Mouse (Mus musculus): ENCODE results near the gene Bola1. TPM values are rescaled to one million over a fixed set of nuclear protein-coding genes. Genes with fewer than 3 reads are reported as not detected.
"Not testable (repeated sequence)": the region's sequence is repeated elsewhere in the genome, so short reads cannot be mapped to it uniquely, and the experiment has no call there.

Gene Bola1
- polyA plus RNA-seq, 1 experiment from 2014 or later = 62.8 TPM

- 64% methylated on average over 2 of the region's 2 CpGs for WGBS
- Histone ChIP-seq H3K4me1 (peaks cover 24% of the 10 kb centered on the region), H3K9me3 (no peaks in the 10 kb centered on the region), H3K27ac (no peak overlapping the region), H3K36me3 (no peaks in the 10 kb centered on the region), H3K4me3 (no peak overlapping the region), H3K27me3 (ENCODE audit: insufficient read depth, poor library complexity, severe bottlenecking) (no peaks in the 10 kb centered on the region)
- no peak for DNase-seq (ENCODE audit: low spot score)
Observed at GRCm38 (mm10) chr3:96230404-96230803, 10.9 kb upstream of the Bola1 start.

- 58% methylated on average over 2 of the region's 2 CpGs for WGBS
- H3K27ac ChIP-seq = no peak overlapping the region
- H3K27me3 ChIP-seq (ENCODE audit: insufficient read depth, poor library complexity, severe bottlenecking) = no peaks in the 10 kb centered on the region
Observed at GRCm38 (mm10) chr3:96228828-96229227, 9.3 kb upstream of the Bola1 start.

GRCm38 (mm10) chr3:96226695-96227648 is 7.5 kb upstream of the Bola1 start:
- Histone ChIP-seq H3K27me3 (ENCODE audit: insufficient read depth, poor library complexity, severe bottlenecking) (no peaks in the 10 kb centered on the region), H3K4me3 (no peak overlapping the region), H3K27ac (0 out of 2 replicates have a peak overlapping the region, but pooled peaks have one; percentile 59), H3K4me1 (peaks cover 39% of the 10 kb centered on the region), H3K9me3 (no peaks in the 10 kb centered on the region), H3K36me3 (no peaks in the 10 kb centered on the region)
- no peak for DNase-seq (ENCODE audit: low spot score)
- WGBS = 69% methylated on average over 8 of the region's 8 CpGs

More at GRCm38 (mm10) chr3:96228828-96229227, 9.3 kb upstream of the Bola1 start:
- Histone ChIP-seq H3K9me3 (no peaks in the 10 kb centered on the region), H3K4me3 (no peak overlapping the region), H3K4me1 (peaks cover 33% of the 10 kb centered on the region), H3K36me3 (no peaks in the 10 kb centered on the region)
- DNase-seq (ENCODE audit: low spot score) = no peak

- no peaks in the 10 kb centered on the region for H3K9me3 ChIP-seq
- peak overlapping the region; percentile 57; the same call in 1 of the 2 replicates for H3K27ac ChIP-seq
- no peak for DNase-seq (ENCODE audit: low spot score)
- no peaks in the 10 kb centered on the region for H3K36me3 ChIP-seq
- H3K4me1 ChIP-seq = peaks cover 41% of the 10 kb centered on the region
- WGBS = 41% methylated on average over 2 of the region's 2 CpGs
- H3K4me3 ChIP-seq = no peak overlapping the region
- H3K27me3 ChIP-seq (ENCODE audit: insufficient read depth, poor library complexity, severe bottlenecking) = no peaks in the 10 kb centered on the region
Observed at GRCm38 (mm10) chr3:96225421-96225820, 5.9 kb upstream of the Bola1 start.

- H3K27ac ChIP-seq = no peak overlapping the region
- no peak overlapping the region for H3K4me3 ChIP-seq
- no peaks in the 10 kb centered on the region for H3K27me3 ChIP-seq (ENCODE audit: insufficient read depth, poor library complexity, severe bottlenecking)
- DNase-seq (ENCODE audit: low spot score) = no peak
- no peaks in the 10 kb centered on the region for H3K9me3 ChIP-seq
- no peaks in the 10 kb centered on the region for H3K36me3 ChIP-seq
- WGBS = 91% methylated on average over 4 of the region's 4 CpGs
- peaks cover 48% of the 10 kb centered on the region for H3K4me1 ChIP-seq
Observed at GRCm38 (mm10) chr3:96222774-96223173, 3.3 kb upstream of the Bola1 start.

GRCm38 (mm10) chr3:96221640-96222038 is 2.1 kb upstream of the Bola1 start:
- no peak for DNase-seq (ENCODE audit: low spot score)
- Histone ChIP-seq H3K36me3 (no peaks in the 10 kb centered on the region), H3K27ac (peak overlapping the region; percentile 94), H3K4me1 (peaks cover 40% of the 10 kb centered on the region), H3K9me3 (no peaks in the 10 kb centered on the region), H3K4me3 (peak overlapping the region; percentile 71), H3K27me3 (ENCODE audit: insufficient read depth, poor library complexity, severe bottlenecking) (no peaks in the 10 kb centered on the region)
- WGBS = 33% methylated on average over 9 of the region's 9 CpGs

GRCm38 (mm10) chr3:96220765-96221639 is 1.5 kb upstream of the Bola1 start, which contains the start of the genes Hist2h2ac and Hist2h2be:
TSS of gene Hist2h2ac (minus strand) at chr3:96220880.
TSS of gene Hist2h2be (plus strand) at chr3:96221119.
- Histone ChIP-seq H3K36me3 (no peaks in the 10 kb centered on the region), H3K9me3 (no peaks in the 10 kb centered on the region)

GRCm38 (mm10) chr3:96220131-96220764 is 739 bp upstream of the Bola1 start:
- not testable (repeated sequence) for DNase-seq (ENCODE audit: low spot score); H3K9me3 ChIP-seq; H3K36me3 ChIP-seq; H3K27me3 ChIP-seq (ENCODE audit: insufficient read depth, poor library complexity, severe bottlenecking)
- under 1% methylated on average over 38 of the region's 47 CpGs for WGBS
- H3K4me3 ChIP-seq = peak overlapping the region; percentile 71
- peaks cover 30% of the 10 kb centered on the region for H3K4me1 ChIP-seq
- peak overlapping the region; percentile 94 for H3K27ac ChIP-seq

More at GRCm38 (mm10) chr3:96220765-96221639, 1.5 kb upstream of the Bola1 start, which contains the start of the genes Hist2h2ac and Hist2h2be:
- H3K4me1 ChIP-seq = peaks cover 34% of the 10 kb centered on the region
- peak within 1 kb of the TSS; percentile 71 for H3K4me3 ChIP-seq
- peak within 1 kb of the TSS; percentile 94 for H3K27ac ChIP-seq
- WGBS = under 1% methylated on average over 43 of the region's 43 CpGs
- DNase-seq (ENCODE audit: low spot score) = peak; percentile 95
- H3K27me3 ChIP-seq (ENCODE audit: insufficient read depth, poor library complexity, severe bottlenecking) = no peaks in the 10 kb centered on the region

- Histone ChIP-seq H3K27me3 (ENCODE audit: insufficient read depth, poor library complexity, severe bottlenecking) (no peaks in the 10 kb centered on the region), H3K4me3 (peak overlapping the region; percentile 71), H3K4me1 (peaks cover 23% of the 10 kb centered on the region), H3K9me3 (no peaks in the 10 kb centered on the region), H3K27ac (peak overlapping the region; percentile 94), H3K36me3 (no peaks in the 10 kb centered on the region)
- DNase-seq (ENCODE audit: low spot score) = no peak
- under 1% methylated on average over 12 of the region's 12 CpGs for WGBS
Observed at GRCm38 (mm10) chr3:96219191-96219641, 293 bp downstream of the Bola1 start.

GRCm38 (mm10) chr3:96209242-96209641 is 10.3 kb downstream of the Bola1 start:
- Histone ChIP-seq H3K4me1 (peaks cover 6% of the 10 kb centered on the region), H3K9me3 (no peaks in the 10 kb centered on the region), H3K27me3 (ENCODE audit: insufficient read depth, poor library complexity, severe bottlenecking) (peaks cover 6% of the 10 kb centered on the region; the same call in 1 of the 2 replicates), H3K27ac (no peak overlapping the region), H3K36me3 (no peaks in the 10 kb centered on the region), H3K4me3 (no peak overlapping the region)
- 19% methylated on average over 15 of the region's 15 CpGs for WGBS
- DNase-seq (ENCODE audit: low spot score) = no peak

- H3K36me3 ChIP-seq = no peaks in the 10 kb centered on the region
- no peak overlapping the region for H3K4me3 ChIP-seq
- no peaks in the 10 kb centered on the region for H3K9me3 ChIP-seq
- DNase-seq (ENCODE audit: low spot score) = no peak
- no peak overlapping the region for H3K27ac ChIP-seq
- peaks cover 6% of the 10 kb centered on the region for H3K4me1 ChIP-seq
- H3K27me3 ChIP-seq (ENCODE audit: insufficient read depth, poor library complexity, severe bottlenecking) = peaks cover 6% of the 10 kb centered on the region; the same call in 1 of the 2 replicates
- WGBS = 84% methylated on average over 3 of the region's 3 CpGs
Observed at GRCm38 (mm10) chr3:96207819-96208218, 11.7 kb downstream of the Bola1 start.

- H3K4me1 ChIP-seq = peaks cover 21% of the 10 kb centered on the region
- peaks cover 11% of the 10 kb centered on the region for H3K36me3 ChIP-seq
- no peak overlapping the region for H3K27ac ChIP-seq
- no peaks in the 10 kb centered on the region for H3K27me3 ChIP-seq (ENCODE audit: insufficient read depth, poor library complexity, severe bottlenecking)
- H3K9me3 ChIP-seq = no peaks in the 10 kb centered on the region
- no peak for DNase-seq (ENCODE audit: low spot score)
- 39% methylated on average over 2 of the region's 2 CpGs for WGBS
- H3K4me3 ChIP-seq = no peak overlapping the region
Observed at GRCm38 (mm10) chr3:96199731-96200130, 19.8 kb downstream of the Bola1 start.

Measured in heart, embryonic 10.5 days (tissue).